Mouse (Mus musculus) lung, embryonic 16.5 days (tissue): Measurements from ENCODE around the gene Defa36. TPM values are rescaled to one million over a fixed set of nuclear protein-coding genes. Genes with fewer than 3 reads are reported as not detected.
"Not testable (repeated sequence)": the region's sequence is repeated elsewhere in the genome, so short reads cannot be mapped to it uniquely, and the experiment has no call there.

Experiments
- ATAC-seq: fragments of 200-750 bp; cut with Nextera tagmentation; 2 replicates; pipeline ENCODE4 v1.8.0; 2017; ENCODE audit warnings: low read depth, mild to moderate bottlenecking, moderate library complexity
- H3K27ac ChIP-seq: fragments of 300-500 bp; sonication (generic); 2 replicates; pipeline ENCODE4 v1.5.1; 2014; ENCODE audit warnings: mild to moderate bottlenecking, control low read depth, low read length
- H3K27me3 ChIP-seq: fragments of 300-500 bp; sonication (generic); 2 replicates; pipeline ENCODE4 v1.6.1; 2014; ENCODE audit warnings: low read depth, low read length, mixed read lengths; ENCODE audit not compliant: control insufficient read depth, insufficient read depth
- H3K36me3 ChIP-seq: fragments of 300-500 bp; sonication (generic); 2 replicates; pipeline ENCODE4 v1.6.1; 2014; ENCODE audit warnings: low read length; ENCODE audit not compliant: control insufficient read depth, insufficient read depth
- H3K4me1 ChIP-seq: fragments of 300-500 bp; sonication (generic); replicated peaks from 2 replicates; pipeline ENCODE4 v1.6.1; 2014; ENCODE audit warnings: low read length, mixed read lengths; ENCODE audit not compliant: control insufficient read depth, insufficient read depth
- H3K4me2 ChIP-seq: fragments of 300-500 bp; sonication (generic); 2 replicates; pipeline ENCODE4 v1.6.1; 2014; ENCODE audit warnings: low read depth, low read length, control low read depth
- H3K4me3 ChIP-seq: fragments of 300-500 bp; sonication (generic); 2 replicates; pipeline ENCODE4 v1.5.1; 2014; ENCODE audit warnings: mild to moderate bottlenecking, low read length, control low read depth
- H3K9ac ChIP-seq: fragments of 300-500 bp; sonication (generic); 2 replicates; pipeline ENCODE4 v1.6.1; 2014; ENCODE audit warnings: low read length, control low read depth
- H3K9me3 ChIP-seq: fragments of 300-500 bp; sonication (generic); 2 replicates; pipeline ENCODE4 v1.6.1; 2016; ENCODE audit warnings: low read length; ENCODE audit not compliant: control insufficient read depth
- WGBS: fragments of 180-500 bp; shearing (Covaris S2); extraction: QIAGEN DNeasy Blood & Tissue Kit; methylation state at CpG from one replicate; pipeline ENCODE4 v1.1.7; 2014; 5-methylcytosine and 5-hydroxymethylcytosine counted together
- polyA plus RNA-seq: library from polyadenylated mRNA; unstranded; fragments of >200 nt; fragmentation: Nextera tagmentation; extraction: Ambion mirVana; gene quantifications from 2 replicates; pipeline ENCODE4 v1.2.1, GENCODE M21; 2015

Gene Defa36
- polyA plus RNA-seq = not detected in 2 replicates

- not testable (repeated sequence) for H3K9ac ChIP-seq, H3K4me1 ChIP-seq, H3K4me2 ChIP-seq, H3K9me3 ChIP-seq, H3K27ac ChIP-seq, H3K27me3 ChIP-seq, H3K36me3 ChIP-seq, H3K4me3 ChIP-seq, ATAC-seq
- WGBS = no CpG with 5 or more reads among the region's 1 CpGs
Measured at GRCm38 (mm10) chr8:21427111-21427510, at the start of gene Defa36. Defa36 (plus strand) TSS chr8:21427411.

- ATAC-seq, H3K4me2 ChIP-seq, H3K36me3 ChIP-seq, H3K9ac ChIP-seq, H3K27me3 ChIP-seq, H3K4me1 ChIP-seq, H3K4me3 ChIP-seq, H3K9me3 ChIP-seq, H3K27ac ChIP-seq: not testable (repeated sequence)
- no CpG with 5 or more reads among the region's 2 CpGs for WGBS
Measured at GRCm38 (mm10) chr8:21378215-21378614, 49.0 kb upstream of the Defa36 start, which contains the start of gene Defa2. Defa2 (plus strand) TSS chr8:21378515.

GRCm38 (mm10) chr8:21391511-21391910, 35.7 kb upstream of the Defa36 start, which contains the start of gene Defa33:
Defa33 (plus strand) TSS chr8:21391811.
- H3K27me3 ChIP-seq, H3K4me3 ChIP-seq, H3K9ac ChIP-seq, H3K4me2 ChIP-seq, H3K4me1 ChIP-seq, H3K36me3 ChIP-seq, H3K27ac ChIP-seq, ATAC-seq, H3K9me3 ChIP-seq: not testable (repeated sequence)
- WGBS = no CpG with 5 or more reads among the region's 2 CpGs

GRCm38 (mm10) chr8:21456460-21456859, 29.2 kb downstream of the Defa36 start, which contains the start of gene Gm7849:
Gm7849 (minus strand) TSS chr8:21456560.
- no CpG with 5 or more reads among the region's 1 CpGs for WGBS
- not testable (repeated sequence) for H3K9me3 ChIP-seq, H3K4me1 ChIP-seq, H3K27me3 ChIP-seq, H3K9ac ChIP-seq, H3K27ac ChIP-seq, H3K4me2 ChIP-seq, H3K4me3 ChIP-seq, H3K36me3 ChIP-seq, ATAC-seq

Other genes with a start within 250 kb of the Defa36 start
- gene Defa31, start 235.8 kb upstream of the Defa36 start, polyA plus RNA-seq = not detected in 2 replicates
- gene Gm15293, start 225.8 kb upstream of the Defa36 start, polyA plus RNA-seq = not detected in 2 replicates
- gene Gm15292, start 177.7 kb upstream of the Defa36 start, polyA plus RNA-seq = not detected in 2 replicates
- gene Defa27, start 111.9 kb upstream of the Defa36 start, polyA plus RNA-seq = not detected in 2 replicates
- gene Defa29, start 100.4 kb upstream of the Defa36 start, polyA plus RNA-seq = not detected in 2 replicates
- not detected in 2 replicates for gene Defa2, start 48.9 kb upstream of the Defa36 start, polyA plus RNA-seq
- gene Defa33, start 35.6 kb upstream of the Defa36 start, polyA plus RNA-seq = not detected in 2 replicates
- gene Gm7849, start 29.1 kb downstream of the Defa36 start, polyA plus RNA-seq = not detected in 2 replicates
- not detected in 2 replicates for gene Defa20, start 81.8 kb downstream of the Defa36 start, polyA plus RNA-seq
- not detected in 2 replicates for gene Defa32, start 101.6 kb downstream of the Defa36 start, polyA plus RNA-seq
- gene Defa37, start 138.0 kb downstream of the Defa36 start, polyA plus RNA-seq = 1.1 TPM in 1 of 2 replicates, not detected in the other
- gene Defa28, start 155.6 kb downstream of the Defa36 start, polyA plus RNA-seq = not detected in 2 replicates
- not detected in 2 replicates for gene Gm7861, start 167.1 kb downstream of the Defa36 start, polyA plus RNA-seq
- gene Defa26, start 190.8 kb downstream of the Defa36 start, polyA plus RNA-seq = not detected in 2 replicates
- gene Defa17, start 228.4 kb downstream of the Defa36 start, polyA plus RNA-seq = not detected in 2 replicates
- not detected in 2 replicates for gene Defa34, start 238.4 kb downstream of the Defa36 start, polyA plus RNA-seq